Mouse (Mus musculus) stomach, embryonic 16.5 days (tissue): ENCODE data around the gene Leap2. TPM values are rescaled to one million over a fixed set of nuclear protein-coding genes. Genes with fewer than 3 reads are reported as not detected.

Experiments used
- ATAC-seq: fragments of 200-750 bp; cut with Nextera tagmentation; 2 replicates; pipeline ENCODE4 v1.8.0; 2017; ENCODE audit warnings: moderate number of reproducible peaks, moderate TSS enrichment; ENCODE audit not compliant: insufficient read depth, low FRiP score
- H3K27ac ChIP-seq: fragments of 300-500 bp; sonication (generic); 2 replicates; pipeline ENCODE4 v1.5.1; 2014; ENCODE audit warnings: low read length
- H3K27me3 ChIP-seq: fragments of 300-500 bp; sonication (generic); 2 replicates; pipeline ENCODE4 v1.6.1; 2014; ENCODE audit warnings: low read length, control low read depth, mixed read lengths; ENCODE audit not compliant: control insufficient read depth, insufficient read depth
- H3K36me3 ChIP-seq: fragments of 300-500 bp; sonication (generic); 2 replicates; pipeline ENCODE4 v1.6.1; 2014; ENCODE audit warnings: low read length; ENCODE audit not compliant: control insufficient read depth, insufficient read depth
- H3K4me1 ChIP-seq: fragments of 300-500 bp; sonication (generic); 2 replicates; pipeline ENCODE4 v1.6.1; 2014; ENCODE audit warnings: low read length, control low read depth, mixed read lengths; ENCODE audit not compliant: control insufficient read depth, insufficient read depth
- H3K4me2 ChIP-seq: fragments of 300-500 bp; sonication (generic); 2 replicates; pipeline ENCODE4 v1.6.1; 2014; ENCODE audit warnings: low read depth, low read length, mixed read lengths
- H3K4me3 ChIP-seq: fragments of 300-500 bp; sonication (generic); replicated peaks from 2 replicates; pipeline ENCODE4 v1.5.1; 2014; ENCODE audit warnings: mild to moderate bottlenecking, low read length
- H3K9ac ChIP-seq: fragments of 300-500 bp; sonication (generic); 2 replicates; pipeline ENCODE4 v1.6.1; 2014; ENCODE audit warnings: low read length
- H3K9me3 ChIP-seq: fragments of 300-500 bp; sonication (generic); replicated peaks from 2 replicates; pipeline ENCODE4 v1.6.1; 2016; ENCODE audit warnings: low read length, control low read depth; ENCODE audit not compliant: control insufficient read depth
- WGBS: fragments of 180-500 bp; shearing (Covaris S2); extraction: QIAGEN DNeasy Blood & Tissue Kit; methylation state at CpG from one replicate; pipeline ENCODE4 v1.1.7; 2014; 5-methylcytosine and 5-hydroxymethylcytosine counted together
- polyA plus RNA-seq: library from polyadenylated mRNA; unstranded; fragments of >200 nt; fragmentation: Nextera tagmentation; extraction: Ambion mirVana; gene quantifications from 2 replicates; pipeline ENCODE4 v1.2.1, GENCODE M21; 2015

Leap2 gene
- polyA plus RNA-seq, 1 experiment from 2014 or later, result 5.4 TPM

DNA sequence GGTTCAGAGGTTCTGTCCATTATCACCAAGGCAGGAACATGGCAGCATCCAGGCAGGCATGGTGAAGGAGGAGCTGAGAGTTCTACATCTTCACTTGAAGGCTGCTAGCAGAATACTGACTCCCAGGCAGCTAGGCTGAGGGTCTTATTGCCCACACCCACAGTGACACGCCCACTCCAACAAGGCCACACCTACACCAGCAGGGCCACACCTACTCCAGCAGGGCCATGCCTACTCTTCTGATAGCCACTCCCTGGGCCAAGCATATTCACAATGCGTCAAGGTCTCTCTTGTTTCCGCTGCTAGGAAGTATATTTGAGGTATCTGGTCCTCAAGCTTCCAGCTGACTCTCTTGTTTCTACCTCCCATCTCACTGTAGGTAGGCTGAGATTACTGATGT lies 36.0 kb upstream of the Leap2 start:
- H3K27ac ChIP-seq, result no peak overlapping the region
- no peak for ATAC-seq
- H3K4me3 ChIP-seq, result no peak overlapping the region
- H3K9ac ChIP-seq, result no peak overlapping the region
- no peaks in the 10 kb centered on the region for H3K36me3 ChIP-seq
- H3K4me1 ChIP-seq, result peaks cover 10% of the 10 kb centered on the region; the same call in 1 of the 2 replicates
- peaks cover 27% of the 10 kb centered on the region for H3K27me3 ChIP-seq
- no peaks in the 10 kb centered on the region for H3K9me3 ChIP-seq
- 65% methylated on average over 3 of the region's 3 CpGs for WGBS
- no peak overlapping the region for H3K4me2 ChIP-seq

DNA sequence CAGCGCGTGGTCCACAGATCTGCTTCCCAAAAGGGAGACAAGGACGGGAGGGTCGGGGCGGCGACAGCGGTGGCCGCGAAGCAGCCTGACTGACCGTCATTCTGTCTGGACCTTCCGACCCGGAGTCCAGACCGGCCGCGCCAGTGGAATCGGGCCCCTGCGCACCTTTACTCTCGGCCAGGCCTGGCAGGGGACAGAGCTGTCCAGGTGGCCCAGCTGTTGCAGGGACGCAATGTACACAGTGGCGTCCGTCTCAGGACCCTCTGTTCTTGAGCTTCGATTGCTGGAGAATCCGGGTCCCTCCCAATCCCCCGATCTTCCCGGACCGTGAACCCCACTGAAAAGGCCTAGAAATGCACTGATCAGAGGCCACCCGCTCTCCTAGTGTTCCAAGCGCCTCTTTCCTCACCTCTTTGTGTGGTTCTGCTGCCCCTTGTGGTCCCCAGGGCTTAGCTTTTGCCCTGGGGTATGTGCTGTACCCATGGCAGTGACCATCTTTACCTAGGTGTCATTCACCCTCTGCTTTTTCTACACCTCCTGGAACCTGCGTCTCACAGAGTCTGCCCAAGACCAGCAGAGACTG lies 34.5 kb upstream of the Leap2 start:
- WGBS, result 9% methylated on average over 28 of the region's 29 CpGs
- Histone ChIP-seq H3K4me3 (peak overlapping the region; percentile 57), H3K4me1 (0 out of 2 replicates have a peak, but pooled peaks cover 3% of the 10 kb centered on the region), H3K9me3 (no peaks in the 10 kb centered on the region), H3K36me3 (no peaks in the 10 kb centered on the region), H3K4me2 (peak overlapping the region; percentile 81), H3K9ac (peak overlapping the region; percentile 69), H3K27me3 (peaks cover 12% of the 10 kb centered on the region), H3K27ac (no peak overlapping the region)
- ATAC-seq, result no peak; the same call in 1 of the 2 replicates

DNA sequence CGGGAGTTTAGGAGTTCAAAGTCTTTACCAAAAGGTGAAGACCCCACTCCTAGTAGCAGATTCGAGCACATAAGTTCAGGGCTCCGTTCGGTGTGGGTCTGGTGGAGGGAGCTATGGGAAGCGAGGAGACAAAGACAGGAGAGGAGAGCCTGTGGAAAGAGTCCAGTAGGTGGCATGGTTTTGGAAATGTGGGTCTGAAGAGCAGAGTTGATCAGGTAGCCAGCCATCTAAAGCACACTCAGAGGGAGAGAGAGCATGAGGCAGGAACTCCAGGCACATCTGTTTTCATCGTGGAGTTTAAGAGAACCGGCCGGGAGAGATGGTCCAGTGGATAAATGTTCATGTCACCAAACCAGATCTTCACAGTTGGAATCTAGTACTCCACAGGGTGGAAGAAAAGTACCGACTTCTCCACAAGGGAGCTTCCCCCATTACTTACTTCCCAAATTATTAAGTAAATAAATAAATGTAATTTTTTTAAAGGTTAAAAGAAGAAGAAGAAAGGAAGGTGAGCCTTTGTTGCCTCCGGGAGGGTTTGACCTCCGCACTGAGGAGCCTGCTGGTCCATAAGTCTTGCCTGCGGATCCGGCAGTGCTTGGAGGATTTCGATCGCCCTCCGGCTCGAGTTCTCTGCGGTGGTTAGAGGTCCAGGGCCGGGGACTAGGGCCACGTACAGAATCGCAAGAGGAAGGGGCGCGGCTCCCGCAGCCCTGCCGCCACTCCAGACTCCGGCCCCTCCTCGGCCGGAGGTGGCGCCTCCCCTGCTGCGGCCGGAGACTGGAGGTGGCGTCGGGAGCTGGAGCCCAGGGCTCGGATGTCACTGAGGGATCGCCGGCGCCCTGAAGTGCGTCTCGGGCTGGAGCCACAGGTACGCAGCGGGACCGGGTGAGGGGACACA lies 33.8 kb upstream of the Leap2 start, which contains the start of the genes Gm10447 and Shroom1:
Gene Gm10447, minus strand, starts transcription at position 637 of the 898 bp plus-strand sequence.
Gene Shroom1, plus strand, starts transcription at position 732 of the 898 bp plus-strand sequence.
- no peaks in the 10 kb centered on the region for H3K36me3 ChIP-seq
- peak within 1 kb of the TSS; percentile 69 for H3K9ac ChIP-seq
- H3K4me2 ChIP-seq, result peak within 1 kb of the TSS; percentile 81
- 0 out of 2 replicates have a peak, but pooled peaks cover 3% of the 10 kb centered on the region for H3K4me1 ChIP-seq
- WGBS, result 2% methylated on average over 42 of the region's 42 CpGs
- H3K27me3 ChIP-seq, result peaks cover 4% of the 10 kb centered on the region; the same call in 1 of the 2 replicates
- peak within 1 kb of the TSS; percentile 57 for H3K4me3 ChIP-seq
- no peaks in the 10 kb centered on the region for H3K9me3 ChIP-seq
- no peak within 1 kb of the TSS for H3K27ac ChIP-seq
- peak; percentile 86 for ATAC-seq

- no peaks in the 10 kb centered on the region for H3K36me3 ChIP-seq
- no peak overlapping the region for H3K27ac ChIP-seq
- no peaks in the 10 kb centered on the region for H3K9me3 ChIP-seq
- no peak overlapping the region for H3K9ac ChIP-seq
- H3K4me2 ChIP-seq, result no peak overlapping the region
- no peak overlapping the region for H3K4me3 ChIP-seq
- WGBS, result 69% methylated on average over 5 of the region's 5 CpGs
- no peaks in the 10 kb centered on the region for H3K27me3 ChIP-seq
- H3K4me1 ChIP-seq, result 0 out of 2 replicates have a peak, but pooled peaks cover 6% of the 10 kb centered on the region
- ATAC-seq, result no peak
Measured at GRCm38 (mm10) chr11:53453031-53453430, 30.1 kb upstream of the Leap2 start.

- no peak overlapping the region for H3K27ac ChIP-seq
Measured at GRCm38 (mm10) chr11:53452396-53452795, 29.4 kb upstream of the Leap2 start.

DNA sequence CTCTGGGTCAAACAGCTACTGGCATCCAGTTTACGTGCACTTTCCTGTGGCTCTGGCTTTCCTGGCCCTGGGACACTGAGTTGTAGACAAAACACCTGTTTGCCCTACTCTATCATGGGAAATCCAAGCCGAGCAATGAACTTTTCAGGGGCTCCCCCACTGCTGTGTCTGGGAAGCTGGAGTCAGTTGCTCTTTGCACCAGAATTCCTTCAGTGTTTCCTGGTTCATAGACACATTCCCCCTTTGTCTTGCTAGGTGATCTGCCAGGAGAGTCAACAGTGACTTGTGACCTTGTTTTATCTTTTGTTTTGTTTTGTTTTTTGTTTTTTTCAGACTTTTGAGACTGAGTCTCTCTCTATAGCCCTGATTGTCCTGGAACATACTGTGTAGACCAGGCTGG lies 28.4 kb upstream of the Leap2 start:
- H3K4me3 ChIP-seq, result no peak overlapping the region
- H3K4me2 ChIP-seq, result no peak overlapping the region
- 51% methylated on average over 2 of the region's 2 CpGs for WGBS
- H3K27ac ChIP-seq, result no peak overlapping the region
- ATAC-seq, result no peak
- H3K4me1 ChIP-seq, result 0 out of 2 replicates have a peak, but pooled peaks cover 2% of the 10 kb centered on the region
- no peaks in the 10 kb centered on the region for H3K27me3 ChIP-seq
- H3K9me3 ChIP-seq, result no peaks in the 10 kb centered on the region
- no peak overlapping the region for H3K9ac ChIP-seq
- no peaks in the 10 kb centered on the region for H3K36me3 ChIP-seq

More at GRCm38 (mm10) chr11:53452396-53452795, 29.4 kb upstream of the Leap2 start:
- Histone ChIP-seq H3K9me3 (no peaks in the 10 kb centered on the region), H3K36me3 (no peaks in the 10 kb centered on the region), H3K9ac (no peak overlapping the region), H3K4me1 (0 out of 2 replicates have a peak, but pooled peaks cover 5% of the 10 kb centered on the region), H3K27me3 (no peaks in the 10 kb centered on the region), H3K4me2 (no peak overlapping the region), H3K4me3 (no peak overlapping the region)
- no peak for ATAC-seq
- 95% methylated on average over 9 of the region's 9 CpGs for WGBS

DNA sequence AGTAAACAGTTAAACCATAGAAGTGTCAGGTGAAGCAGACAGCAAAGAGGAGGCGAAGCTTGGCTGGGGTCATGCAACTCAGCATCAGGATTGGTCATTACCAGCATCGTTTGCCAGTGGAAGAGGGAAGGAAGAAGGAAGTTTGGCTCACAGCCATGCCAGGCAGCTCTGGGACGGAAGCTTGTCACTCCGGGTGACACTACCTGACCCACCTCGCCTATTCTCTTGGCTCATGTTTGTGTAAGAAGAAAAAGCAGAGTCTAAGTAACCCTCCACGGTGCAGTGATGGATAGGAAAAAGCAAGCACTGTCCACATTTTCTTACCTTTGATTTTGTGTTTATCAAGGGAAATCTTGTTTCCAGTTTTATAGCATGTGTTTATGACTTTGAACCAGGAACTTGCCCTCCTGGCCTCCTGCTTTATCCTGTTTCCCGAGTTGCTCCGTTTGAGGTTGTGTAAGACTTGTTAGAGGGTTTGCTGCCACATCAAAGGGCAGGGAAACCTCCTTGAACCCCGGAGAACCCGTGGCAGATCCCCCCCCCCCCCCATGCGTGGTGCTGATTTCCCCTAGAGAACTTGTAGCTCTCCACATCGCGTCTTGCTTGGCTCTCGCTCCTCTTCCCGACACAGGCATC lies 27.2 kb upstream of the Leap2 start:
- Histone ChIP-seq H3K4me3 (no peak overlapping the region), H3K4me2 (no peak overlapping the region), H3K27me3 (no peaks in the 10 kb centered on the region), H3K36me3 (no peaks in the 10 kb centered on the region), H3K4me1 (0 out of 2 replicates have a peak, but pooled peaks cover 2% of the 10 kb centered on the region), H3K9me3 (no peaks in the 10 kb centered on the region), H3K27ac (no peak overlapping the region), H3K9ac (no peak overlapping the region)
- ATAC-seq, result no peak
- 45% methylated on average over 15 of the region's 15 CpGs for WGBS

DNA sequence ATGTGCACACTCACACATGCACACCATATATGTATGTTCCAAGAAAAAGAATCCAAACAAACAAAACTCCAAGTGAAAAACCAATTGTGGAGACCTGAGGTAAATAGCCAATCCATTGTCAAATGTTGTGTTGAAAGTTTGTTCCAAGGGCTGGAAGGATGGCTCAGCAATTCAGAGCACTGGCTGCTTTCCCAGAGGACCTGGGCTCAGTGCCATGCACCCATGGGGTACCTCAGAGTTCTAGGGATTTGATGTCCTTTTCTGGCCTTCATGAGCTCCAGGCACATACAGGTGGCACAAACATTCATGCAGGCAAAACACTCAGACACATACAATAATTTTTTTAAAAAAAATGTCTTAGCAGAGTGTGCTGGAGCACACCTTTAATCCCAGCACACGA lies 25.6 kb upstream of the Leap2 start:
- Histone ChIP-seq H3K9me3 (no peaks in the 10 kb centered on the region), H3K4me1 (0 out of 2 replicates have a peak, but pooled peaks cover 2% of the 10 kb centered on the region), H3K36me3 (no peaks in the 10 kb centered on the region), H3K27ac (no peak overlapping the region), H3K9ac (no peak overlapping the region), H3K27me3 (no peaks in the 10 kb centered on the region), H3K4me2 (no peak overlapping the region), H3K4me3 (no peak overlapping the region)
- 63% methylated on average over 1 of the region's 1 CpGs for WGBS
- ATAC-seq, result no peak
